Mouse (Mus musculus) heart, embryonic 15.5 days (tissue): ENCODE data around the gene Atp6v1e2. TPM values are rescaled to one million over a fixed set of nuclear protein-coding genes. Genes with fewer than 3 reads are reported as not detected.

Experiments
- ATAC-seq: fragments of 200-750 bp; cut with Nextera tagmentation; replicated peaks from 2 replicates; pipeline ENCODE4 v1.8.0; 2017; ENCODE audit warnings: low read depth, moderate TSS enrichment; ENCODE audit not compliant: insufficient number of reproducible peaks, insufficient read depth, low FRiP score
- H3K27ac ChIP-seq: fragments of 300-500 bp; sonication (generic); 2 replicates; pipeline ENCODE4 v1.5.1; 2015; ENCODE audit warnings: mild to moderate bottlenecking, inconsistent platforms
- H3K27me3 ChIP-seq: fragments of 300-500 bp; sonication (generic); 2 replicates; pipeline ENCODE4 v1.6.1; 2015; ENCODE audit warnings: inconsistent platforms
- H3K36me3 ChIP-seq: fragments of 300-500 bp; sonication (generic); 2 replicates; pipeline ENCODE4 v1.6.1; 2015; ENCODE audit warnings: mild to moderate bottlenecking, inconsistent platforms
- H3K4me1 ChIP-seq: fragments of 300-500 bp; sonication (generic); replicated peaks from 2 replicates; pipeline ENCODE4 v1.6.1; 2015; ENCODE audit warnings: inconsistent platforms
- H3K4me2 ChIP-seq: fragments of 300-500 bp; sonication (generic); 2 replicates; pipeline ENCODE4 v1.6.1; 2015; ENCODE audit warnings: inconsistent platforms, mild to moderate bottlenecking, moderate library complexity
- H3K4me3 ChIP-seq: fragments of 300-500 bp; sonication (generic); 2 replicates; pipeline ENCODE4 v1.5.1; 2015; ENCODE audit warnings: mild to moderate bottlenecking, inconsistent platforms
- H3K9ac ChIP-seq: fragments of 300-500 bp; sonication (generic); 2 replicates; pipeline ENCODE4 v1.6.1; 2015; ENCODE audit warnings: mild to moderate bottlenecking, inconsistent platforms
- H3K9me3 ChIP-seq: fragments of 300-500 bp; sonication (generic); replicated peaks from 2 replicates; pipeline ENCODE4 v1.6.1; 2016; ENCODE audit warnings: inconsistent platforms
- WGBS: fragments of 180-500 bp; shearing (Covaris S2); methylation state at CpG from one replicate; pipeline ENCODE4 v1.1.7; 2015; ENCODE audit warnings: mixed read lengths; 5-methylcytosine and 5-hydroxymethylcytosine counted together
- polyA plus RNA-seq: library from polyadenylated mRNA; unstranded; fragments of >200 nt; fragmentation: Nextera tagmentation; extraction: Ambion mirVana; gene quantifications from 2 replicates; pipeline ENCODE4 v1.2.1, GENCODE M21; 2015

Gene Atp6v1e2
- polyA plus RNA-seq, 1 experiment from 2014 or later: 0.13 TPM

GRCm38 (mm10) chr17:86973097-86973496 lies 25.4 kb upstream of the Atp6v1e2 start:
- Histone ChIP-seq H3K27me3 (no peaks in the 10 kb centered on the region), H3K27ac (no peak overlapping the region), H3K9me3 (no peaks in the 10 kb centered on the region), H3K36me3 (peaks cover 32% of the 10 kb centered on the region; the same call in 1 of the 2 replicates), H3K9ac (no peak overlapping the region), H3K4me1 (peaks cover 36% of the 10 kb centered on the region), H3K4me2 (no peak overlapping the region), H3K4me3 (no peak overlapping the region)
- WGBS: 83% methylated on average over 2 of the region's 2 CpGs
- no peak for ATAC-seq

DNA sequence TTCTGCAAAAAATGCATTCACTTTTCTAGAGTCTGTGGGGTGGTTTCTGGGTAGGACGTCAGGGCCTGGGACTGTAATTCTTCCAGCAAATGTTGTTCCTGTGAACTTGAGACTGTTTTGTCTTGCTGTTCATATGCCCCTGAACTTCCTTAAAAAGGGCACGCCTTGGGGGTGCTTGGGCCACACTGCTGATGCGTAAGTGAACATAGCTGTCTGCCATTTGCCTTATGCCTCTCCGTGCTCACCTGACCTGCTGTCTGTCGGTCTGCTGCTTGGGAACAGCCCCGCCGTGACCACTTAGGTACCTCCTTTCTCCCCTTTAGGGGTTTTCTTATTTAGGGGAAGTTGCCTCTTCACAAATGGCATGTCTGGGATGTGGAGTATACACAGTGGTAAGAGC lies 24.2 kb upstream of the Atp6v1e2 start:
- no peak overlapping the region for H3K4me3 ChIP-seq
- peaks cover 28% of the 10 kb centered on the region; the same call in 1 of the 2 replicates for H3K36me3 ChIP-seq
- H3K9me3 ChIP-seq: no peaks in the 10 kb centered on the region
- H3K4me2 ChIP-seq: no peak overlapping the region
- no peak overlapping the region for H3K9ac ChIP-seq
- no peak overlapping the region for H3K27ac ChIP-seq
- no peaks in the 10 kb centered on the region for H3K27me3 ChIP-seq
- no peak for ATAC-seq
- WGBS: 87% methylated on average over 7 of the region's 7 CpGs
- H3K4me1 ChIP-seq: peaks cover 48% of the 10 kb centered on the region

DNA sequence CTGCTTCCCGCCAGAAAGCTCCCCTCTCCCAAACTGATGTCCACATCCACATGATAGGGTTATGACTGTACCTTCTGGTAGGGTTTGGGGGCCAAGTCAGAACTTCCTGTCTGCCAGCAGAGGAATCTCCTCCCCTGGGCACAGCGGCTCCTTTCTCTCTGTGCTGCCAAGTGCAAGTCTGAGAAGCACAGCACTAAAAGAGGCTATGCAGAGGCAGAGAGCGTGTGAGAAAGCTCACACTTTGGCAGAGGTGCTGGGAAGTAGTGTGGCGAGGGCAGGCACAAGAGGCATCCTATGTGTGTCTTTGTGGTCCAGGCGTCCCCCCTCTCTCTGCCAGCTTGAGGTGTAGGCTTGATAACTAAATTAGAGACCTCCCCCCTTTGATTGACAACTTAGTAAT lies 23.3 kb upstream of the Atp6v1e2 start:
- no peak overlapping the region for H3K27ac ChIP-seq
- WGBS: 72% methylated on average over 5 of the region's 5 CpGs
- no peak overlapping the region for H3K4me2 ChIP-seq
- ATAC-seq: no peak
- H3K36me3 ChIP-seq: peaks cover 26% of the 10 kb centered on the region; the same call in 1 of the 2 replicates
- H3K9me3 ChIP-seq: no peaks in the 10 kb centered on the region
- H3K4me3 ChIP-seq: no peak overlapping the region
- no peaks in the 10 kb centered on the region for H3K27me3 ChIP-seq
- peaks cover 48% of the 10 kb centered on the region for H3K4me1 ChIP-seq
- H3K9ac ChIP-seq: no peak overlapping the region

DNA sequence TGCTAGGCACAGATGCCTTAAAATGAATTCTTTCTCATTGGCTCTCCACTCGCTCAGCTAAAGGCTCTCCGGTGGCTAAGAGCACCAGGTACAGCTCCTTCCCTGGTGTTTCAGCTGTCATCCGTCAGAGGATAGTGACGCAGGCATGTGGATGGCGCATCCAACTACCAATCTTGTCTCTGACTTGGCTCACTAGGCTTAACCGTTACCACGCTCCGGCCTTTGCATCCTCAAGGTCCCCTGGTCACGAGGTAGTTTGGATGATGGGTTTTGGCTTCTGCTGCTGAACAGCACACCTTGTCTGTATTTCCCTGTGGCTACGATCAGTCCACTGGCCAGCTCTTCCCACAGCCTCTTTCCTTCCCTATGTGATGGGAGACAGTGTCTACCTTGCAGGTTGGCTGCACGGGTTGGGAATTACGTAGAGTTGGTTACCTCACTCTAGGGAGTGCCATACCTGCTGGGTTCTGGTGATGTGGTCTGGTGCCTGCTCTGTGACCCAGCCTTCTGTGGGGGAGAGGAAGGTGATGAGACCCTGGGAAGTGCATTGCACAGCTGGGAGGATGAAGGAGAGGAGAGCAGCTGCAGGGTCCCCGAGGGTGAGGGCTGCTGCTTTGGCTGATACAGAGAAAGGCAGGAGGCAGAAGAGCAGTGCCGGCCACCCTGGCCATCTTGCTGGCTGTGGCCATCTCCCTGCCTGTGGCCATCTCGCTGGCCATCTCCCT lies 22.5 kb upstream of the Atp6v1e2 start:
- peaks cover 22% of the 10 kb centered on the region; the same call in 1 of the 2 replicates for H3K36me3 ChIP-seq
- ATAC-seq: no peak
- H3K4me1 ChIP-seq: peaks cover 56% of the 10 kb centered on the region
- no peak overlapping the region for H3K4me2 ChIP-seq
- H3K9ac ChIP-seq: no peak overlapping the region; the same call in 1 of the 2 replicates
- H3K9me3 ChIP-seq: no peaks in the 10 kb centered on the region
- WGBS: 93% methylated on average over 15 of the region's 15 CpGs
- no peak overlapping the region for H3K4me3 ChIP-seq
- H3K27ac ChIP-seq: no peak overlapping the region
- H3K27me3 ChIP-seq: no peaks in the 10 kb centered on the region

DNA sequence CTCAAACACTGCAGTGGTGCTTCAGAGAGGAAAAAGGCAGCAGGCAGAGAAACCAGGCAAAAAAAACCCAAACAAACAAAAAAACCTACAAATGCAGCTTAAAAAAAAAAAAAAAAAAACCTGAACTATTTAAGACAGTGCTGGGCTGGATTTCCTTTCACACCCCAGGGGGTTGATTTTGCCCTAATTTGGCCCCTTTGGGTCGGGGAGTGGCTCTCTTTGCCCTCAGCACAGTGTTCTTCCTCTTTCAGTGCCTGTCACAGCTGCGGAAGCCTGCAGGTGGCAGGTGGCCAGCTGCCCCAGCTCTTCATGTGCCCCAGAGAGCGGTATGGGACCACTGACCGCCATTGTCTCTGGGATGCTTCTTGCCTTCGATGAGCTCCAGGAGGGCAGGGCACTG lies 21.9 kb upstream of the Atp6v1e2 start:
- no peaks in the 10 kb centered on the region for H3K9me3 ChIP-seq
- H3K36me3 ChIP-seq: peaks cover 21% of the 10 kb centered on the region; the same call in 1 of the 2 replicates
- no peak for ATAC-seq
- WGBS: 67% methylated on average over 5 of the region's 5 CpGs
- peak overlapping the region; percentile 91; the same call in 1 of the 2 replicates for H3K27ac ChIP-seq
- no peaks in the 10 kb centered on the region for H3K27me3 ChIP-seq
- no peak overlapping the region for H3K9ac ChIP-seq
- H3K4me2 ChIP-seq: no peak overlapping the region
- H3K4me3 ChIP-seq: no peak overlapping the region
- peaks cover 62% of the 10 kb centered on the region for H3K4me1 ChIP-seq

DNA sequence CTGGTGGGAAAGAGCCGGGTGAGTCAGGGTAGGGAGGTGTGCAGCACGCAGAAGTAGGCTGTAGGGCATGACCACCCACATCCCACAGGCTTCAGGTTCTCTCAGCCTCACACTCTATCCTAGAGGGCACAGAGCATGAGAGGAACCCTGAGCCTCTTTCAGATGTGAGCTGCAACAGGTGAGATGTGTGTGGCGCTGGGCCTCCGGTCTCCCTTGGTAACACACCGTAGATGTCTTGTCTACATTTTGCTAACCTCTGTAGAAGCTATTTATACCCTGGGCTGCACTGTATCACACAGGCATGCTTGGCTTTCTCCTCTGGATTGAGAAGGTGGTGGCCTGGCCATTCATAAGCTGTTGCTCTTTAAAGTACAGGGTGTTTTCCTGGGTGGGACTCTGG lies 20.9 kb upstream of the Atp6v1e2 start:
- Histone ChIP-seq H3K36me3 (peaks cover 15% of the 10 kb centered on the region; the same call in 1 of the 2 replicates), H3K9ac (peak overlapping the region; percentile 20; the same call in 1 of the 2 replicates), H3K4me1 (peaks cover 66% of the 10 kb centered on the region), H3K4me3 (peak overlapping the region; percentile 19; the same call in 1 of the 2 replicates), H3K9me3 (no peaks in the 10 kb centered on the region), H3K4me2 (peak overlapping the region; percentile 51), H3K27ac (peak overlapping the region; percentile 91), H3K27me3 (no peaks in the 10 kb centered on the region)
- no peak for ATAC-seq
- 36% methylated on average over 5 of the region's 5 CpGs for WGBS

DNA sequence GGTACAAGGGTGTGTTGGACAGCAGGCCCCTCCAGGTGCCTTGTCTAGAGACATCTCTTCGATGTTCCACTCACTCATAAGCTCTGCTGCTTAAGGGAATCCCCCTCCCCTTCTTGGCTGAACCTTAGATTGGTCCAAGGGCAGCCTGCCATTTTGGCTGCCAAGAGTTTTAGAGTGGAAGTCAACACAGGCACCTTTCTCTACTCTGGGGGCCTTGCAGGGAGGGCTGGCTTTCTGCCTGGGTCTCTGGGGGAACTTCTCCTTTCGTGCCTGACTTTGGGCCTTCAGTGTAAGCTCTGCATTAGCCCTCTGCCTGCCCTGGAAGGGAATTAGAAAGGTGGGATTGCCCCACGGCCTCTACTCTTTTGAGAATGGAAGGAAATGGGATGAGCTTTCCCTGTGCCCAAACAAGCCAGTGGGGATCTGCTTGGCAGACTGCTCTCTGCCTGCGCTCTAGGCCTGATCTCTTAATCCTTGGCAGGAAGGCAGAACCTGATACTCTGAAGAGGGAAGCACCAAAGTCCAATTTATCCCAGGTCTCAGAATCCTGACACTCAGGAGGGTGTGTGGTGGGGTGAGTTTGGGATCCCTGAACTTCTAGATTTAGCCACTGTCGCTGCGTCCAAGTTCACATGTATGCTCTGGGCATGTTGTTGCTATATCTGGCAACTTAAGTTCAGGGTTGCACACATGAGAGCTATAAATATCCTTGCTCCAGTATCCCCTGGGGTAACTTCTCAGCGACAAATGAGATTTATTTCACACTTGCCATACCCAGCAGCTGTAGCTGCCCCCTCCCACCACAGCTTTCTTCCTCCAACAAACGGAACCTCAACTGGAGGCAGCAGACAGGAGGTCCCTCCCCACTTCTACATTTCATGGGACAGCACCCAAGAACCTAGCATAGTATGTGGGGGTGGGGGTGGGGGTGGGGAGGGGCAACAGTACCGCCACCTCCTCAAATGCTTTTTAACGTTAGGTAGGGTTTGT lies 20.1 kb upstream of the Atp6v1e2 start:
- WGBS: 42% methylated on average over 10 of the region's 10 CpGs
- Histone ChIP-seq H3K27me3 (no peaks in the 10 kb centered on the region), H3K36me3 (peaks cover 15% of the 10 kb centered on the region; the same call in 1 of the 2 replicates), H3K4me1 (peaks cover 66% of the 10 kb centered on the region), H3K4me2 (peak overlapping the region; percentile 51), H3K9ac (peak overlapping the region; percentile 27; the same call in 1 of the 2 replicates), H3K4me3 (peak overlapping the region; percentile 19; the same call in 1 of the 2 replicates), H3K27ac (peak overlapping the region; percentile 91), H3K9me3 (no peaks in the 10 kb centered on the region)
- ATAC-seq: no peak

DNA sequence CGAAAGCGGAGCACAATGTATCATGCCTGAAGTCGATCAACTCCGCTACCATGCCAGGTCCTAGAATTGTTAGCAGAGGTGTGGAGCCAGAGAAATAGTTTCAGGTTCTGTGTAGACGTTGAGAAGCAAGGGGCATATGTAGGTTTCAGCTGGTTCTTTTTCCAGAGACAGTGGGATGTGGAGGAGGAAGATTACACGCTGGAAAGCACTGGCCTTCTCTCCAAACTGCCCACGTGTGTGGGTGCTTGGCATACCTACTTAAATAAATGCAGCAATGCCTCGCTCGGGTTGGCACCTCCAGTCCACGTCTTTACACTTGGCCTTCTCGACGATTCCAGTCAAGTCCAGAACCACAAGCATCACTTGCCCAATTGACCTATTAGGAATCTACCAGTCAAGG lies 19.4 kb upstream of the Atp6v1e2 start:
- H3K9ac ChIP-seq: no peak overlapping the region
- peak overlapping the region; percentile 51; the same call in 1 of the 2 replicates for H3K4me2 ChIP-seq
- no peak for ATAC-seq
- H3K36me3 ChIP-seq: peaks cover 11% of the 10 kb centered on the region; the same call in 1 of the 2 replicates
- no peak overlapping the region for H3K4me3 ChIP-seq
- peaks cover 68% of the 10 kb centered on the region for H3K4me1 ChIP-seq
- no peaks in the 10 kb centered on the region for H3K27me3 ChIP-seq
- H3K27ac ChIP-seq: peak overlapping the region; percentile 91
- 88% methylated on average over 12 of the region's 12 CpGs for WGBS
- H3K9me3 ChIP-seq: no peaks in the 10 kb centered on the region

GRCm38 (mm10) chr17:86966040-86966439 lies 18.3 kb upstream of the Atp6v1e2 start:
- no peak overlapping the region for H3K9ac ChIP-seq
- H3K9me3 ChIP-seq: no peaks in the 10 kb centered on the region
- H3K27me3 ChIP-seq: no peaks in the 10 kb centered on the region
- H3K27ac ChIP-seq: no peak overlapping the region
- H3K36me3 ChIP-seq: peaks cover 10% of the 10 kb centered on the region; the same call in 1 of the 2 replicates
- 68% methylated on average over 10 of the region's 10 CpGs for WGBS
- no peak for ATAC-seq
- peaks cover 74% of the 10 kb centered on the region for H3K4me1 ChIP-seq
- H3K4me2 ChIP-seq: 0 out of 2 replicates have a peak overlapping the region, but pooled peaks have one; percentile 69
- H3K4me3 ChIP-seq: no peak overlapping the region

- H3K27ac ChIP-seq: peak overlapping the region; percentile 97
- 80% methylated on average over 8 of the region's 8 CpGs for WGBS
- no peak for ATAC-seq
- H3K4me1 ChIP-seq: peaks cover 74% of the 10 kb centered on the region
- no peaks in the 10 kb centered on the region for H3K27me3 ChIP-seq
- H3K9ac ChIP-seq: 0 out of 2 replicates have a peak overlapping the region, but pooled peaks have one; percentile 16
- peaks cover 4% of the 10 kb centered on the region; the same call in 1 of the 2 replicates for H3K36me3 ChIP-seq
- H3K9me3 ChIP-seq: no peaks in the 10 kb centered on the region
- H3K4me2 ChIP-seq: peak overlapping the region; percentile 69
- H3K4me3 ChIP-seq: peak overlapping the region; percentile 84
These were observed 17.4 kb upstream of the Atp6v1e2 start for GRCm38 (mm10) chr17:86965121-86965520.

GRCm38 (mm10) chr17:86964502-86964901 lies 16.8 kb upstream of the Atp6v1e2 start:
- H3K4me1 ChIP-seq: peaks cover 75% of the 10 kb centered on the region
- peak overlapping the region; percentile 97 for H3K27ac ChIP-seq
- peak overlapping the region; percentile 84 for H3K4me3 ChIP-seq
- peak overlapping the region; percentile 69 for H3K4me2 ChIP-seq
- no peaks in the 10 kb centered on the region for H3K36me3 ChIP-seq
- no peaks in the 10 kb centered on the region for H3K9me3 ChIP-seq
- WGBS: 3% methylated on average over 10 of the region's 10 CpGs
- peak overlapping the region; percentile 98; the same call in 1 of the 2 replicates for H3K9ac ChIP-seq
- no peaks in the 10 kb centered on the region for H3K27me3 ChIP-seq
- peak; percentile 61 for ATAC-seq
